ENCODE assay signal across 20 mouse cellular contexts in the genomic region with DNA sequence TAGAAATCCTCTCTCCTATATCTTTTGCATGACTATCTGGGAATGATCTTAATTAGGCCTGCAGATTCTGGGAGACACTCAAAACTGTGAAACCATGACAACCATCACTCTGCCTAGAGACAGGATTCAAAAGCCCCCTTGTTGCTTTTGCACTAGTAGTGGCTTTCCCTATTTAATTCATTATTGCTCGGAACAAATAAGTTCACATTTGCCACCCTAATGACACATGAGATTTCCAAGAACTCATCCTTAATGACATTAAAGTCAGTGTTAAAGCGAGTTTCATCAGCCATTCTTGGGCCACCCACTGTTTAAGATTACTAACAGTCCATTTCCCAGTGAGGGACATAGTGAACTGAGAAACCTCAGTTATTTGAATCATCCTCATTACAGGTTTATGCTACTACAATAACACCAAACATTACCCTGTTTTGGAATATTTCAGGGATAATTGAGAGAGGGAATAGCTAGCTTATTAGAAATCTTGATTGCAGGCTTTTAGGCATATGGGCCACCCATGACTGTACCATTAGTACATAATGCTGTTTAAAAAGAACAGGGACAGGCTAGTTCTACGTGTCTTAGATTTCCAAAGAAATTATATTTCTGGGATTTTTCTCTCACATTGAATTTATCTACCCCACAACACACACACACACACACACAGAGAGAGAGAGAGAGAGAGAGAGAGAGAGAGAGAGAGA.
A peak's percentile ranks its signal among the peaks of the same experiment; 100 is the strongest.
DNase-seq lines count a peak whose midpoint lies in the region; ATAC-seq and TF ChIP-seq lines count a peak whose summit lies in the region.
"Had no signal": no experiment of that assay in that cellular context is flagged by ENCODE, and none has a peak within 500 bp of the region (broad histone marks: within the 10 kb centered on the region; RNA-seq: fewer than 3 reads in every experiment).

No protein-coding gene starts in this region.

- no peak overlapping the region for H3K9ac ChIP-seq in hindbrain, embryonic 13.5 days
- no peak overlapping the region for H3K9ac ChIP-seq in forebrain, embryonic 12.5 days
- H3K9ac ChIP-seq in hindbrain, postnatal 0 days (replicated peaks; ENCODE audit: low read length): no peak overlapping the region

- H3K4me1 ChIP-seq in hindbrain, embryonic 13.5 days (replicated peaks): no peaks in the 10 kb centered on the region; the same call in 1 of the 2 replicates
- H3K4me1 ChIP-seq in hindbrain, embryonic 10.5 days (replicated peaks): no peaks in the 10 kb centered on the region
- H3K4me1 ChIP-seq in forebrain, embryonic 12.5 days: no peaks in the 10 kb centered on the region; the same call in 1 of the 2 replicates
- H3K4me1 ChIP-seq in hindbrain, postnatal 0 days (ENCODE audit: insufficient read depth, low read length): no peaks in the 10 kb centered on the region
- H3K4me1 ChIP-seq: heart, embryonic 10.5 days had no signal

- no peak for TF ChIP-seq CTCF in hindbrain, postnatal 0 days (IDR thresholded peaks at IDR 0.05; ENCODE audit: low read depth)

- no peak overlapping the region for H3K4me3 ChIP-seq in hindbrain, embryonic 13.5 days
- H3K4me3 ChIP-seq in hindbrain, embryonic 10.5 days: no peak overlapping the region
- H3K4me3 ChIP-seq in forebrain, embryonic 12.5 days (replicated peaks): no peak overlapping the region
- no peak overlapping the region for H3K4me3 ChIP-seq in hindbrain, postnatal 0 days (ENCODE audit: low read length)
- H3K4me3 ChIP-seq: gastrocnemius, adult 2 months; heart, embryonic 10.5 days had no signal

- H3K27me3 ChIP-seq in hindbrain, embryonic 13.5 days: no peaks in the 10 kb centered on the region
- H3K27me3 ChIP-seq in hindbrain, embryonic 10.5 days (ENCODE audit: insufficient read depth, poor library complexity, severe bottlenecking): no peaks in the 10 kb centered on the region
- H3K27me3 ChIP-seq in forebrain, embryonic 12.5 days: peaks cover 18% of the 10 kb centered on the region; the same call in 1 of the 2 replicates
- H3K27me3 ChIP-seq in hindbrain, postnatal 0 days (ENCODE audit: insufficient read depth, low read length): no peaks in the 10 kb centered on the region
- H3K27me3 ChIP-seq: CH12.LX had no signal

- ATAC-seq in hindbrain, embryonic 13.5 days (ENCODE audit: low FRiP score): peak; percentile 65; the same call in 1 of the 2 replicates
- ATAC-seq in forebrain, embryonic 12.5 days (ENCODE audit: low FRiP score): peak; percentile 85
- ATAC-seq in hindbrain, postnatal 0 days: peak; percentile 40; the same call in 1 of the 2 replicates
- ATAC-seq: inflammation-experienced regulatory T-cells, adult 6 months had no signal

- no peak overlapping the region for H3K27ac ChIP-seq in hindbrain, embryonic 13.5 days
- no peak overlapping the region for H3K27ac ChIP-seq in hindbrain, embryonic 10.5 days
- no peak overlapping the region for H3K27ac ChIP-seq in forebrain, embryonic 12.5 days
- no peak overlapping the region for H3K27ac ChIP-seq in hindbrain, postnatal 0 days
- H3K27ac ChIP-seq: gastrocnemius, adult 2 months; heart, embryonic 10.5 days; stomach, postnatal 0 days had no signal

- no peak for DNase-seq in hindbrain, embryonic 10.5 days (ENCODE audit: low spot score)
- peak; percentile 90 for DNase-seq in MN1 (ENCODE audit: low spot score)
- DNase-seq in hindbrain, postnatal 0 days (ENCODE audit: low spot score): peak; percentile 49
- DNase-seq in ovary, postnatal 10 days (ENCODE audit: low spot score): no peak
- no peak for DNase-seq in adrenal gland, postnatal 10 days
- DNase-seq in heart, postnatal 4 days: no peak
- DNase-seq: cerebellum, adult 8-10 months; embryo, embryonic 11 days; gastrocnemius, adult 2 months; kidney, postnatal 36 days; layer of hippocampus, adult 9-11 months; lung, adult 18-20 months; lung, postnatal 14 days had no signal

- H3K36me3 ChIP-seq in hindbrain, embryonic 13.5 days: no peaks in the 10 kb centered on the region
- H3K36me3 ChIP-seq in hindbrain, embryonic 10.5 days: no peaks in the 10 kb centered on the region
- no peaks in the 10 kb centered on the region for H3K36me3 ChIP-seq in forebrain, embryonic 12.5 days (replicated peaks)
- H3K36me3 ChIP-seq in hindbrain, postnatal 0 days (ENCODE audit: insufficient read depth, low read length): no peaks in the 10 kb centered on the region
- H3K36me3 ChIP-seq: heart, embryonic 10.5 days had no signal

- no peak overlapping the region for H3K4me2 ChIP-seq in hindbrain, embryonic 13.5 days
- no peak overlapping the region for H3K4me2 ChIP-seq in forebrain, embryonic 12.5 days
- H3K4me2 ChIP-seq in hindbrain, postnatal 0 days (ENCODE audit: low read depth, low read length): no peak overlapping the region
- H3K4me2 ChIP-seq: liver, embryonic 11.5 days had no signal

- 56% methylated on average over 3 of the region's 3 CpGs for WGBS in hindbrain, embryonic 13.5 days
- 78% methylated on average over 3 of the region's 3 CpGs for WGBS in hindbrain, embryonic 10.5 days
- 26% methylated on average over 3 of the region's 3 CpGs for WGBS in forebrain, embryonic 12.5 days
- WGBS in hindbrain, postnatal 0 days: 54% methylated on average over 3 of the region's 3 CpGs

- no peaks in the 10 kb centered on the region for H3K9me3 ChIP-seq in hindbrain, embryonic 13.5 days
- no peaks in the 10 kb centered on the region for H3K9me3 ChIP-seq in hindbrain, embryonic 10.5 days
- H3K9me3 ChIP-seq in forebrain, embryonic 12.5 days: no peaks in the 10 kb centered on the region
- H3K9me3 ChIP-seq in hindbrain, postnatal 0 days (ENCODE audit: low read length): no peaks in the 10 kb centered on the region
- H3K9me3 ChIP-seq: heart, embryonic 10.5 days had no signal

Comparison
In these comparisons a context has a peak if more than half of its experiments do, and no peak if none do; other contexts are left out.
1. DNase-seq: peak in MN1 (single experiment) and hindbrain, postnatal 0 days (single experiment); none in hindbrain, embryonic 10.5 days (single experiment), ovary, postnatal 10 days (single experiment), adrenal gland, postnatal 10 days (single experiment) and heart, postnatal 4 days (single experiment).
2. Peak in every context shown above with its lines, with median percentiles within 50 percentile points of each other: ATAC-seq.